Mouse (Mus musculus): ENCODE measurements around the gene Psmb9. TPM values are rescaled to one million over a fixed set of nuclear protein-coding genes. Genes with fewer than 3 reads are reported as not detected.
"Not testable (repeated sequence)": the region's sequence is repeated elsewhere in the genome, so short reads cannot be mapped to it uniquely, and the experiment has no call there.

The Psmb9 gene
- 4.5 and 5.0 TPM in 2 replicates for polyA plus RNA-seq (2016; fragmentation: Nextera tagmentation; extraction: Ambion mirVana)

- H3K4me1 ChIP-seq, result peaks cover 25% of the 10 kb centered on the region
- ATAC-seq, result peak; percentile 87
- H3K36me3 ChIP-seq, result no peaks in the 10 kb centered on the region
- H3K27ac ChIP-seq, result no peak within 1 kb of the TSS
- peak within 1 kb of the TSS; percentile 62 for H3K9ac ChIP-seq
- H3K9me3 ChIP-seq (replicated peaks), result no peaks in the 10 kb centered on the region
- WGBS (ENCODE audit: insufficient replicate concordance), result under 1% methylated on average over 46 of the region's 46 CpGs
- H3K4me3 ChIP-seq, result peak within 1 kb of the TSS; percentile 60
- H3K4me2 ChIP-seq, result peak within 1 kb of the TSS; percentile 88
- peaks cover 90% of the 10 kb centered on the region for H3K27me3 ChIP-seq (replicated peaks)
Observed at GRCm38 (mm10) chr17:34187261-34187916, at the start of gene Psmb9, which contains the start of gene Tap1. Psmb9 (minus strand) TSS chr17:34187764. Tap1 (plus strand) TSS chr17:34187553.

GRCm38 (mm10) chr17:34236691-34237090 is 49.1 kb upstream of the Psmb9 start:
- ATAC-seq, result no peak

DNA sequence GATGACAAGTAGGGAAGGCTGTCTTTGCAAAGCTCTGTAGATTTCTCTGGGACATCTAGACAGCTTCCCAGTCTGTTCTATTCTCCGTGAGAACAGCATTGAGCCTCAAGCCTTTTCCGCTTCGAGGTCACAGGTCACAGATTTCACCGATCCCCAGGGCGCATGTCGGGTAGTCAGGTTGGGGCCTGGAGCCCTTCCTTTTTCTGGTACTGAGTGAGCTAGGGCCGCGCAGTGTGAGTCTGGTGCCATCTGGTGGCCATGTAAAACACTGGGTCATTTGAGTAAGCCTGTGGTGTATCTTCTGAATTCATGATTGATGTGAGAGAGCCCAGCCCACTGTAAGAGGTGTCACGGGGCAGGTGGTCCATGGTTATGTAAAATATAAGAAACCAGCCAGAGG is 47.4 kb upstream of the Psmb9 start:
- no peak overlapping the region for H3K27ac ChIP-seq
- no peak overlapping the region for H3K4me3 ChIP-seq
- no peaks in the 10 kb centered on the region for H3K9me3 ChIP-seq (replicated peaks)
- 40% methylated on average over 9 of the region's 9 CpGs for WGBS (ENCODE audit: insufficient replicate concordance)
- no peak overlapping the region for H3K4me2 ChIP-seq
- no peaks in the 10 kb centered on the region; the same call in 1 of the 2 replicates for H3K4me1 ChIP-seq
- no peak overlapping the region for H3K9ac ChIP-seq
- H3K36me3 ChIP-seq, result no peaks in the 10 kb centered on the region
- ATAC-seq, result no peak
- H3K27me3 ChIP-seq (replicated peaks), result no peaks in the 10 kb centered on the region

More at GRCm38 (mm10) chr17:34236691-34237090, 49.1 kb upstream of the Psmb9 start:
- no peak overlapping the region for H3K4me2 ChIP-seq
- no peaks in the 10 kb centered on the region for H3K9me3 ChIP-seq (replicated peaks)
- no peak overlapping the region for H3K4me3 ChIP-seq
- no peak overlapping the region for H3K27ac ChIP-seq
- H3K36me3 ChIP-seq, result no peaks in the 10 kb centered on the region
- H3K9ac ChIP-seq, result no peak overlapping the region
- no peaks in the 10 kb centered on the region for H3K27me3 ChIP-seq (replicated peaks)
- H3K4me1 ChIP-seq, result no peaks in the 10 kb centered on the region; the same call in 1 of the 2 replicates
- WGBS (ENCODE audit: insufficient replicate concordance), result 72% methylated on average over 5 of the region's 5 CpGs

DNA sequence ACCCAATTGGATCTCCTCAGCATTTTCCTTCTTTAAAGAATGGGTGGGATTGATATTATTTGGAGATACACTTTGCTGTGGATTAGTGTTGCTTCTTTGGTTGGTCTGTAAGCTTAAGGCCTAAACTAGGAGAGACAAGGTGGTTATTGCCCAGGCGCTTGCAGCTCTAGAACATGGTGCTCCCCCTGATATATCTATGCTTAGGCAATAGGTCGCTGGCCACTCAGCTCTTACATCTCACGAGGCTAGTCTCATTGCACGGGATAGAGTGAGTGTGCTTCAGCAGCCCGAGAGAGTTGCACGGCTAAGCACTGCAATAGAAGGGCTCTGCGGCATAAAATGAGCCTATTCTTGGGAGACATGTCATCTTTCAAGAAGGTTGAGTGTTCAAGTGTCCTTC is 44.5 kb upstream of the Psmb9 start:
- not testable (repeated sequence) for H3K9ac ChIP-seq; H3K36me3 ChIP-seq; H3K4me1 ChIP-seq; H3K9me3 ChIP-seq (replicated peaks); H3K27me3 ChIP-seq (replicated peaks); H3K4me3 ChIP-seq; ATAC-seq; H3K27ac ChIP-seq; H3K4me2 ChIP-seq
- WGBS (ENCODE audit: insufficient replicate concordance), result 79% methylated on average over 7 of the region's 7 CpGs

- H3K9me3 ChIP-seq (replicated peaks); H3K36me3 ChIP-seq; H3K4me1 ChIP-seq; H3K4me3 ChIP-seq; H3K4me2 ChIP-seq; ATAC-seq; H3K27me3 ChIP-seq (replicated peaks); H3K27ac ChIP-seq; H3K9ac ChIP-seq: not testable (repeated sequence)
- 82% methylated on average over 9 of the region's 9 CpGs for WGBS (ENCODE audit: insufficient replicate concordance)
Observed at GRCm38 (mm10) chr17:34230971-34231370, 43.4 kb upstream of the Psmb9 start.

DNA sequence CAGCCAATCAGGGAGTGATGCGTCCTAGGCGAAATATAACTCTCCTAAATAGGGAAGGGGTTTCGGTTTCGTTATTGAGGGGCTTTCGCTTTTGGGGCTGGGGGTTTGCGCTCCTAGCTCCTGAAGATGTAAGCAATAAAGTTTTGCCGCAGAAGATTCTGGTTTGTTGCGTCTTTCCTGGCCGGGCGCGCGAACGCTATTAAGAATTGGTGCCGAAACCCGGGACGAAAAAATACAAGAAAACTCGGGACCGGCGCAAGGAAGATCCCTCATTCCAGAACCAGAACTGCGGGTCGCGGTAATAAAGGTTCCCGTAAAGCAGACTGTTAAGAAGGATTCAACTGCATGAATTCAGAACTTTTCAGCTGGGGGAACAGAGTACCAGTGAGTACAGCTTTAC is 38.3 kb upstream of the Psmb9 start:
- not testable (repeated sequence) for H3K9ac ChIP-seq; H3K36me3 ChIP-seq; H3K27me3 ChIP-seq (replicated peaks); H3K4me1 ChIP-seq; H3K4me2 ChIP-seq; H3K4me3 ChIP-seq; H3K27ac ChIP-seq; ATAC-seq
- H3K9me3 ChIP-seq (replicated peaks), result peaks cover 11% of the 10 kb centered on the region
- 85% methylated on average over 14 of the region's 23 CpGs for WGBS (ENCODE audit: insufficient replicate concordance)

GRCm38 (mm10) chr17:34225426-34225825 is 37.9 kb upstream of the Psmb9 start:
- WGBS (ENCODE audit: insufficient replicate concordance), result 86% methylated on average over 8 of the region's 8 CpGs
- Histone ChIP-seq H3K27me3 (replicated peaks) (no peaks in the 10 kb centered on the region), H3K4me1 (no peaks in the 10 kb centered on the region), H3K9me3 (replicated peaks) (peaks cover 11% of the 10 kb centered on the region), H3K9ac (no peak overlapping the region), H3K36me3 (no peaks in the 10 kb centered on the region), H3K4me3 (no peak overlapping the region), H3K27ac (no peak overlapping the region), H3K4me2 (no peak overlapping the region)
- no peak for ATAC-seq

DNA sequence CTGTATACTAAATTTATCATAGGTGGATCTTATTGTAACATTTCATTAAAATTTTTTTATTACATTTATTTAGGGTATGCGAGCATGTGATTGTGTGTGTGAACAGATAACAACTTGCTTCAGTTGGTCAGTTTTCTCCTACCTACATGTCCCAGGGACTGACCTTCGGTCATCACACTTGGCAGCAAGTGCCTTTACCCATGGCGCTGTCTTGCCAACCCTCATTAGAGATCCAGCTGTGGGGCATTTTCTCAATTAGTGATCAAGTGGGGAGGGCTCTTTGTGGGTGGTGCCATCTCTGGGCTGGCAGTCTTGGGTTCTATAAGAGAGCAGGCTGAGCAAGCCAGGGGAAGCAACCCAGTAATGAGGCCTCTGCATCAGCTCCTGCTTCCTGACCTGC is 37.3 kb upstream of the Psmb9 start:
- H3K4me1 ChIP-seq, result no peaks in the 10 kb centered on the region
- H3K4me2 ChIP-seq, result no peak overlapping the region
- no peak overlapping the region for H3K27ac ChIP-seq
- 75% methylated on average over 3 of the region's 3 CpGs for WGBS (ENCODE audit: insufficient replicate concordance)
- no peaks in the 10 kb centered on the region for H3K27me3 ChIP-seq (replicated peaks)
- H3K9ac ChIP-seq, result no peak overlapping the region
- no peak overlapping the region for H3K4me3 ChIP-seq
- peaks cover 11% of the 10 kb centered on the region for H3K9me3 ChIP-seq (replicated peaks)
- no peak for ATAC-seq
- no peaks in the 10 kb centered on the region for H3K36me3 ChIP-seq

DNA sequence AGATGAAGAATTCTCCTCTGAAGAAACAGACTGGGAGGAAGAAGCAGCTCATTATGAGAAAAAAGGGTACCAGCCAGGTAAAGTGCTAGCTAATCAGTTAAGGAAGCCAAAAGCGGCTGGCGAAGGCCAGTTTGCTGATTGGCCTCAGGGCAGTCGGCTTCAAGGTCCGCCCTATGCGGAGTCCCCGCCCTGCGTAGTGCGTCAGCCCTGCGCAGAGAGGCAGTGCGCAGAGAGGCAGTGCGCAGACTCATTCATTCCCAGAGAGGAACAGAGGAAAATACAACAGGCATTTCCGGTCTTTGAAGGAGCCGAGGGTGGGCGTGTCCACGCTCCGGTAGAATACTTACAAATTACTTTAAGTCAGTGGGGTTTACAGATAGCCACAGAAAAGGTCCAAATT is 32.8 kb upstream of the Psmb9 start:
- WGBS (ENCODE audit: insufficient replicate concordance), result 97% methylated on average over 7 of the region's 16 CpGs
- H3K27ac ChIP-seq; H3K4me3 ChIP-seq; ATAC-seq; H3K27me3 ChIP-seq (replicated peaks); H3K4me2 ChIP-seq; H3K36me3 ChIP-seq; H3K9ac ChIP-seq; H3K9me3 ChIP-seq (replicated peaks); H3K4me1 ChIP-seq: not testable (repeated sequence)

GRCm38 (mm10) chr17:34219801-34220200 is 32.2 kb upstream of the Psmb9 start:
- not testable (repeated sequence) for H3K9ac ChIP-seq; H3K9me3 ChIP-seq (replicated peaks); H3K4me1 ChIP-seq; ATAC-seq; H3K4me3 ChIP-seq; H3K27me3 ChIP-seq (replicated peaks); H3K27ac ChIP-seq; H3K36me3 ChIP-seq; H3K4me2 ChIP-seq
- 86% methylated on average over 6 of the region's 7 CpGs for WGBS (ENCODE audit: insufficient replicate concordance)

DNA sequence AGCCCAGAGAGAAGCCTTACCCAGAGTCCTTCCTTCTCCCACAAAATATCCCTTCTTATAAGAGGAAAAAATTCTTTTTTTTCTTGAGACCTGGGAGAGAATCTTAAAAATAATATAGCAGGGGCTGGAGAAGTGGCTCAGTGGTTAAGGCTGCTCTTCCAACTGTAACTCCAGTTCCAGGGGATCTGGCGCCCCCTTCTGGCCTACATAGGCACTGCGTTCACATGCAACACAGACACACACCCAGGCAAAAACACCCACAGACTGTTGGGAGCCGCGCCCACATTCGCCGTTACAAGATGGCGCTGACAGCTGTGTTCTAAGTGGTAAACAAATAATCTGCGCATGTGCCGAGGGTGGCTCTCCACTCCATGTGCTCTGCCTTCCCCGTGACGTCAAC is 31.5 kb upstream of the Psmb9 start:
- H3K4me1 ChIP-seq; H3K27ac ChIP-seq; H3K9me3 ChIP-seq (replicated peaks); H3K4me2 ChIP-seq; H3K36me3 ChIP-seq; H3K4me3 ChIP-seq; ATAC-seq; H3K27me3 ChIP-seq (replicated peaks); H3K9ac ChIP-seq: not testable (repeated sequence)
- 82% methylated on average over 9 of the region's 11 CpGs for WGBS (ENCODE audit: insufficient replicate concordance)

- H3K4me1 ChIP-seq, result no peaks in the 10 kb centered on the region
- H3K9me3 ChIP-seq (replicated peaks), result no peaks in the 10 kb centered on the region; the same call in 1 of the 2 replicates
- H3K27ac ChIP-seq, result no peak overlapping the region
- no peak overlapping the region for H3K4me2 ChIP-seq
- peaks cover 13% of the 10 kb centered on the region for H3K27me3 ChIP-seq (replicated peaks)
- ATAC-seq, result no peak
- H3K9ac ChIP-seq, result no peak overlapping the region
- 83% methylated on average over 11 of the region's 11 CpGs for WGBS (ENCODE audit: insufficient replicate concordance)
- H3K36me3 ChIP-seq, result no peaks in the 10 kb centered on the region
- H3K4me3 ChIP-seq, result no peak overlapping the region
Observed at GRCm38 (mm10) chr17:34218675-34219074, 31.1 kb upstream of the Psmb9 start.

GRCm38 (mm10) chr17:34217986-34218385 is 30.4 kb upstream of the Psmb9 start:
- H3K9ac ChIP-seq, result no peak overlapping the region
- no peaks in the 10 kb centered on the region for H3K36me3 ChIP-seq
- 79% methylated on average over 5 of the region's 5 CpGs for WGBS (ENCODE audit: insufficient replicate concordance)
- H3K4me1 ChIP-seq, result no peaks in the 10 kb centered on the region
- no peak overlapping the region for H3K4me3 ChIP-seq
- H3K4me2 ChIP-seq, result no peak overlapping the region
- H3K27me3 ChIP-seq (replicated peaks), result peaks cover 14% of the 10 kb centered on the region
- H3K9me3 ChIP-seq (replicated peaks), result no peaks in the 10 kb centered on the region; the same call in 1 of the 2 replicates
- ATAC-seq, result no peak
- H3K27ac ChIP-seq, result no peak overlapping the region

Data from liver, embryonic 12.5 days (tissue).